Mouse (Mus musculus) R1 (cell line): Measurements from ENCODE around the gene Vmn1r107.
"Not testable (repeated sequence)": the region's sequence is repeated elsewhere in the genome, so short reads cannot be mapped to it uniquely, and the experiment has no call there.

Experiments used
- DNase-seq: peaks from one replicate; pipeline ENCODE4 v3.0.0-alpha.2; 2018; ENCODE audit warnings: low read depth, low spot score

Gene Vmn1r107

DNA sequence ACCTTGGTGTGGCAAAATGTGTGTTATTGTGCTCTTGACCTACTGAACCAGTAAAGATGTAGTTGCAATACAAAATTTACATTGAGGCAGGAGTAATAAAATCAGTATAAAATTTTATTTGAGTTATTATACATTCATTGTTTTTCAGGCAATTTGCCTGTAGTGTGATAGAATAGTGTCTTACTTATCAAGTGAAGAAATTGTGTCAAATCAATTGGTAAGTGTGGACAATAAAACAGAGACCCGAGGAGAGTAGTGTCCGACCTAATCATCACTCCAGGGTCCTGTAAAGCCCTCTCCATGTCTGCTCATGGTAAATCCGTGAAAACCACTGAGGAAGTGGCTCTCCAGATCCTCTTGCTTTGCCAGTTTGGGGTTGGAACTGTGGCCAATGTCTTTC, at the start of gene Vmn1r107:
Gene Vmn1r107, plus strand, starts transcription at position 301 of the 400 bp plus-strand sequence.
- not testable (repeated sequence) for DNase-seq

DNA sequence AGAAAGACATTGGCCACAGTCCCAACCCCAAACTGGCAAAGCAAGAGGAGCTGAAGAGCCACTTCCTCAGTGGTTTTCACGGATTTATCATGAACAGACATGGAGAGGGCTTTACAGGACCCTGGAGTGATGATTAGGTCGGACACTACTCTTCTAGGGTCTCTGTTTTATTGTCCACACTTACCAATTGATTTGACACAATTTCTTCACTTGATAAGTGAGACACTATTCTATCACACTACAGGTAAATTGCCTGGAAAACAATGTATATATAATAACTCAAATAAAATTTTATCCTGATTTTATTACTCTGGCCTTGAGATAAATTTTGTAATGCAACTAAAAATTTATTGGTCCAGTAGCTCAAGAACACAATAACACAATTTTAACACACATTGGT, 34.4 kb downstream of the Vmn1r107 start, which contains the start of gene Vmn1r111:
Gene Vmn1r111, minus strand, starts transcription at position 101 of the 400 bp plus-strand sequence.
- not testable (repeated sequence) for DNase-seq
